Mouse (Mus musculus) forebrain, embryonic 14.5 days (tissue): ENCODE measurements at regions not wholly inside any gene's neighbourhood (a gene's known extent, or its start where the extent isn't known, plus 50 kb on each side); places are given as distances from the start of the nearest gene placed in this dataset.

Source experiments
- ATAC-seq: fragments of 200-750 bp; cut with Nextera tagmentation; 2 replicates; pipeline ENCODE4 v1.8.0; 2017; ENCODE audit warnings: mild to moderate bottlenecking, moderate library complexity
- DNase-seq: peaks from one replicate; pipeline ENCODE4 v3.0.0-alpha.2; 2015; ENCODE audit warnings: low spot score
- H3K27ac ChIP-seq: fragments of 300-500 bp; sonication (generic); 2 replicates; pipeline ENCODE4 v1.5.1; 2014; ENCODE audit warnings: low read depth, mild to moderate bottlenecking, control low read depth, low read length, moderate library complexity
- H3K27me3 ChIP-seq: fragments of 300-500 bp; sonication (generic); replicated peaks from 2 replicates; pipeline ENCODE4 v1.6.1; 2014; ENCODE audit warnings: low read length, control low read depth, mixed read lengths; ENCODE audit not compliant: control insufficient read depth, insufficient read depth
- H3K36me3 ChIP-seq: fragments of 300-500 bp; sonication (generic); 2 replicates; pipeline ENCODE4 v1.6.1; 2014; ENCODE audit warnings: low read length, control low read depth; ENCODE audit not compliant: control insufficient read depth, insufficient read depth
- H3K4me1 ChIP-seq: fragments of 300-500 bp; sonication (generic); 2 replicates; pipeline ENCODE4 v1.6.1; 2014; ENCODE audit warnings: antibody characterized with exemption, low read length, control low read depth; ENCODE audit not compliant: control insufficient read depth, insufficient read depth
- H3K4me2 ChIP-seq: fragments of 300-500 bp; sonication (generic); 2 replicates; pipeline ENCODE4 v1.6.1; 2014; ENCODE audit warnings: mild to moderate bottlenecking, control low read depth, low read length
- H3K4me3 ChIP-seq: fragments of 300-500 bp; sonication (generic); 2 replicates; pipeline ENCODE4 v1.5.1; 2014; ENCODE audit warnings: low read depth, low read length, control low read depth
- H3K9ac ChIP-seq: fragments of 300-500 bp; sonication (generic); 2 replicates; pipeline ENCODE4 v1.6.1; 2014; ENCODE audit warnings: mild to moderate bottlenecking, low read length, control low read depth, moderate library complexity
- H3K9me3 ChIP-seq: fragments of 300-500 bp; sonication (generic); replicated peaks from 2 replicates; pipeline ENCODE4 v1.6.1; 2016; ENCODE audit warnings: low read length, control low read depth, mixed read lengths; ENCODE audit not compliant: control insufficient read depth
- WGBS: fragments of 180-500 bp; shearing (Covaris S2); extraction: QIAGEN DNeasy Blood & Tissue Kit; methylation state at CpG from one replicate; pipeline ENCODE4 v1.1.7; 2014; 5-methylcytosine and 5-hydroxymethylcytosine counted together

DNA sequence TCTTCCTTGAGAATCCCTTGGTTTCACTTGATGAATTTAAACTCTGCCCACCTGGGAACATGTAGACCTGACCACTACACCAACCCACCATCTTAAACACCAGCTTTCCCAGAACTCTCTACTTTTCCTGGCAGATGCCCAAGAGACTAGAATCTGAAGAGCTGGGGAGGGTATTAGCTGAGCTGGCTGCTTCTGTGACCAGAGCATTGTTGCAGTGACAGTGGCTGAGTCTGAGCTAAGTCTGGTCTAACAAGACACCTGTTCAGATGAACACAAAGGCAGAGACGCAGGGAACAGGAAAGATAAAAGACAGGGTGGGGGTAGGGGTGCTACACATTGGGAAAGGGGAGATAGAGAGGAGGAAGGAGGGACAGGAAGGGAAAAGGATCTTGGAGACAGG lies 258.9 kb upstream of the Hs6st1 start:
- H3K4me3 ChIP-seq: no peak overlapping the region
- no peaks in the 10 kb centered on the region for H3K9me3 ChIP-seq
- no peaks in the 10 kb centered on the region for H3K27me3 ChIP-seq
- DNase-seq (peak; percentile 12), ATAC-seq (no peak)
- H3K4me1 ChIP-seq: no peaks in the 10 kb centered on the region
- no peak overlapping the region for H3K4me2 ChIP-seq
- no peak overlapping the region for H3K9ac ChIP-seq
- 39% methylated on average over 1 of the region's 1 CpGs for WGBS
- H3K36me3 ChIP-seq: no peaks in the 10 kb centered on the region
- no peak overlapping the region for H3K27ac ChIP-seq

DNA sequence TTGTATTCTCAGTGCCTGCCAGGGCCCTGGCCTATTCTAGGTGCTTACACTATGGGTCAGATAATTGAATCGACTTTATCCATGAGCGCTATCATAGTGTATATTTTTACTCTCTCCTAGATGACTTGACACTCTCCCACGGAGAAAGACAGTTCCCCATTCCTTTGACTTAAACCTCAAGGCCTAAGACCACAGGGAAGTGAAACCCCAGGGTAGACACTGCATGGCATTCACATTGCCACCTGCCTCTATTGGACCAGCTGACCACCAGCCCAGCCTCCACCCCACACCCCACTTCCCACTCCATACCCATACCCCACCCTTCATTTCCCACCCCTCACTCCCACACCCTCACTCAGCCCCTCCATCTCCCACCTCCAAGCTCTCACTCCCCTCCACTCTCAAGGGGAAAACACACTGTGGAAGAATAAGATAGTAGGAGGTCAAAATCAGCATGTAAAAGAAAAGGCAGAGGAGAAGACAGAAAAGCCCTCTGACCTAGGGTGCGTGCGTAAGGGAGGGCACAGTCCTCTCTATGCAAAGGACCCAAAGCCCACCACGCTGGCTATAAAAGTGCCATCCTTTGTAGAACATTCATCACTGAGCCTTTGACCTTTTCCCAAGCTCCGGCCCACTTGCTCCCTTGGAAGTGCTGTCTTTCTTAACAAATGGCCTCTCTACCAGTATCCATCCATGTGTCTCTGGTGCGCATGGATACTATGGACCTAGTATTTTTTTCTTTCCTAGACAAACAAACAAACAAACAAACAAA lies 257.4 kb upstream of the Hs6st1 start:
- no peaks in the 10 kb centered on the region for H3K27me3 ChIP-seq
- no peaks in the 10 kb centered on the region for H3K9me3 ChIP-seq
- H3K4me1 ChIP-seq: no peaks in the 10 kb centered on the region
- WGBS: 95% methylated on average over 8 of the region's 8 CpGs
- no peak overlapping the region for H3K9ac ChIP-seq
- H3K27ac ChIP-seq: no peak overlapping the region
- no peak for ATAC-seq
- H3K36me3 ChIP-seq: no peaks in the 10 kb centered on the region
- no peak for DNase-seq
- no peak overlapping the region for H3K4me2 ChIP-seq
- no peak overlapping the region for H3K4me3 ChIP-seq

DNA sequence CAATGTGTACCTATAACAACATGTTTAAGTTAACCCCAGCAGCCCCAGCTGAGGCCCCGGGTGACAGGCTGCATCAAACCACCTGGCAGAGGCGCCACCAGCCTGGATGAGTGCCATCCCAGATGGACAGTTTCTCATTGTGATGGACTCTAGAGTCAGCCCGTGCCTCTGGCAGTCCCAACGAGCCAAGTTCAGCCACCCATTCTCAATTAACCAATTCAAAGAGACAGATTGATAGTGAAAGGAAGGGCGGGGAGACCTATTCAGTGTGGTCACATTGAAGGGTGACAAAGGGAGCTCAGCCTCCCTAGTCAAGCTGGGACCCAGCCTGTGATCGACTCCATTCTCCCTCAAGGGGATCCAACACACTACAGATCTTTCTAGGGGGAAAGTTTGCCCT lies 256.8 kb upstream of the Hs6st1 start:
- Histone ChIP-seq H3K4me3 (no peak overlapping the region), H3K4me1 (no peaks in the 10 kb centered on the region), H3K9me3 (no peaks in the 10 kb centered on the region), H3K4me2 (no peak overlapping the region), H3K36me3 (no peaks in the 10 kb centered on the region), H3K9ac (no peak overlapping the region), H3K27me3 (no peaks in the 10 kb centered on the region), H3K27ac (no peak overlapping the region)
- 39% methylated on average over 6 of the region's 6 CpGs for WGBS
- ATAC-seq (peak; percentile 55), DNase-seq (peak; percentile 44)

DNA sequence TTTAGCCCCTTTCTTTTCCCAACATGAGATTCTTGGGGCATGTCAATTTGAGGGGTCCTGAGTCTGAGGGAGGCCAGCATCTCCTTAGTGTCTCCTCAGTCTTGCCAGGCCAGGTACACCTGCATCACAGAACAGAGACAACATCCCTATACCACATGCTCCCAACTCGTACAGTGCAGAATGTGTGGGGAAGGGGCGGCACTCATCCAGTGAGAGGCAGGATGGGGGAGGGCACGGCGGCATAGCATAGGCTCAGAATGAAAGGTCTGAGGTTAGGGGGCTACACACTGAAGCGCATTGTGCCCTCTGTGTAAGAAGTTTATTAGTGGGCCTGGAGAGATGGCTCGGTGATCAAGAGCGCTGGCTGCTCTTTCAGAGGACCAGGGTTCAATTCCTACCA lies 256.4 kb upstream of the Hs6st1 start:
- Histone ChIP-seq H3K36me3 (no peaks in the 10 kb centered on the region), H3K27ac (no peak overlapping the region), H3K9ac (no peak overlapping the region), H3K9me3 (no peaks in the 10 kb centered on the region), H3K27me3 (no peaks in the 10 kb centered on the region), H3K4me2 (no peak overlapping the region), H3K4me3 (no peak overlapping the region), H3K4me1 (no peaks in the 10 kb centered on the region)
- DNase-seq (no peak), ATAC-seq (no peak)
- WGBS: 87% methylated on average over 7 of the region's 7 CpGs

DNA sequence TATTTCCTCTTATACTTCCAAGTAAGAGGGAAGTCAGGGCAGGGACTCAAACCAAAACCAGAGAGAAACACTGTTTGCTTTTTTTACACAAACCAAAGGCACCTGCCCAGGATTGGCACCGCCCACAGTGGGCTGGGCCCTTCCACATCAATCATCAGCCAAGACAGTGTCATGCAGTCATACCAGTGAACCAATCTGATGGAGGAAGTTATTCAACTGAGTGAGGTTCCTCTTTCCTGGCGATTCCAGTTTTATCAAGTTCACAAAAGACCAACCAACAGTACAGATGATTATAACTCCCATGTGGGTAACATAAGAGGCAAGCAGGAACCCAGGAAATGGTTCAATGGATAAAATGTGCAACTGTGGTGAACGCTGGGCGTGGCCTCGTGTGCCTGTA lies 254.6 kb upstream of the Hs6st1 start:
- Histone ChIP-seq H3K36me3 (no peaks in the 10 kb centered on the region), H3K9ac (no peak overlapping the region), H3K27ac (no peak overlapping the region), H3K4me1 (no peaks in the 10 kb centered on the region), H3K27me3 (no peaks in the 10 kb centered on the region), H3K4me2 (no peak overlapping the region), H3K4me3 (no peak overlapping the region), H3K9me3 (no peaks in the 10 kb centered on the region)
- ATAC-seq (no peak), DNase-seq (no peak)
- WGBS: 89% methylated on average over 5 of the region's 5 CpGs

DNA sequence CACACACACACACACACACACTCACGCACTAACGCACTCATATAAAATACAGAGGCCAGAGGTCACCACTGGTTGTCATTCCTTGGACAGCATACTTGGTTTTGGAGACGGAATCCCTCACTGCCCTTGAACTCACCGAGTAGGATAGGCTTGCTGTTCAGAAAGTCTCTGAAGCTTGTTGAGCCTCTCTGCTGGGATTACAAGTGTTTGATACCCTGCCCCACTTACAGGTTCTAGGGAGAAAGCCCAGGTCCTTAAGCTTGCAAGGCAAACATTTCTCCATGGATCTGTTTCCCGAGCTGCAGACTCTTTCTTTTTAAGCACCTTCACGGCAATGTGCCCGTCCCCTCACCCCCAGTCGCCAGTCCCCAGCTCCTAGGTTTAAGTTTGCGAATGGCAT lies 254.0 kb upstream of the Hs6st1 start:
- H3K4me1 ChIP-seq: no peaks in the 10 kb centered on the region
- no peak overlapping the region for H3K9ac ChIP-seq
- H3K27ac ChIP-seq: no peak overlapping the region
- no peak overlapping the region for H3K4me3 ChIP-seq
- H3K4me2 ChIP-seq: no peak overlapping the region
- H3K36me3 ChIP-seq: no peaks in the 10 kb centered on the region
- no peak for ATAC-seq
- DNase-seq: no peak
- H3K9me3 ChIP-seq: no peaks in the 10 kb centered on the region
- H3K27me3 ChIP-seq: no peaks in the 10 kb centered on the region
- WGBS: 90% methylated on average over 9 of the region's 9 CpGs

DNA sequence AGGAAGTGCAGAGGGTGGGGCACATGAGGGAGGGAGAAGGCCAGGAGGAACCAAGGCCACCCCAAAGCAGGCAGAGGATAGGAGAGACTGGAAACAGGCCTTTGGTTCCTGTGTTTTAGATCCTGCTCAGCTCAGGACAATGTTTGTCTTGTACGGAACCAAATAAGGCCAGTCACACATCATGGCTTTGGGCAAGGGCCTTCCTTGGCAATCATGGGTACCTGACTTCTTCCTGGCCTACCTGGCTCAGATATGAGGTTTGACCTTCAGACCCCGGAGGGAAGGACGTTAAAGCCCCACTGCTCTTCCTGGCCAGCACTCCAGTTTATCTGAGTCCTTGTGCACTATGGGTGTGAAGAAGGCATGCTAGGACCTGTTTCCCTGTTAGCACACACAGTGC lies 253.4 kb upstream of the Hs6st1 start:
- H3K27me3 ChIP-seq: no peaks in the 10 kb centered on the region
- 97% methylated on average over 3 of the region's 3 CpGs for WGBS
- no peaks in the 10 kb centered on the region for H3K9me3 ChIP-seq
- H3K4me1 ChIP-seq: no peaks in the 10 kb centered on the region
- H3K27ac ChIP-seq: no peak overlapping the region
- no peak overlapping the region for H3K4me2 ChIP-seq
- no peak overlapping the region for H3K9ac ChIP-seq
- DNase-seq (no peak), ATAC-seq (no peak)
- no peak overlapping the region for H3K4me3 ChIP-seq
- H3K36me3 ChIP-seq: no peaks in the 10 kb centered on the region

DNA sequence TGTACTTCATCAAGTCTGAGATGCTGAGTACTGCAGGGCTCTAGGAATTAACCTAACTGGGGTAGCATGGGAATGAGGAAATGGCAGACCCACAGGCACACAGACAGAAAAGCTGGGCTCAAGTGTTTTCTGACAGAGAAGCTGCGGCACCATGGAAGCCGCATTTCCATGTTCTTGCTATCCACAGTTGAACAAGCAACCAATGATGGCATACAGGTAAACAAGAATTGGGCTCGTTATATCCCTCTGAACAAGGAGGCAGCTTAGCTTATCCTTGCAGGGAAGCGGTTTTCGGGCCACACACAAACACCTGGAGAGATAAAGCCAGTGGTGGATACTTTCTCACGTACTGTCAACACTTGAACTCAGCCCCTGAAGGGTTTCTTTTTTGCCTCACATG lies 246.4 kb upstream of the Hs6st1 start:
- Histone ChIP-seq H3K4me3 (no peak overlapping the region), H3K4me2 (no peak overlapping the region), H3K9me3 (no peaks in the 10 kb centered on the region), H3K4me1 (0 out of 2 replicates have a peak, but pooled peaks cover 2% of the 10 kb centered on the region), H3K27ac (no peak overlapping the region), H3K9ac (no peak overlapping the region), H3K27me3 (no peaks in the 10 kb centered on the region), H3K36me3 (no peaks in the 10 kb centered on the region)
- DNase-seq (no peak), ATAC-seq (no peak)
- 90% methylated on average over 6 of the region's 6 CpGs for WGBS

DNA sequence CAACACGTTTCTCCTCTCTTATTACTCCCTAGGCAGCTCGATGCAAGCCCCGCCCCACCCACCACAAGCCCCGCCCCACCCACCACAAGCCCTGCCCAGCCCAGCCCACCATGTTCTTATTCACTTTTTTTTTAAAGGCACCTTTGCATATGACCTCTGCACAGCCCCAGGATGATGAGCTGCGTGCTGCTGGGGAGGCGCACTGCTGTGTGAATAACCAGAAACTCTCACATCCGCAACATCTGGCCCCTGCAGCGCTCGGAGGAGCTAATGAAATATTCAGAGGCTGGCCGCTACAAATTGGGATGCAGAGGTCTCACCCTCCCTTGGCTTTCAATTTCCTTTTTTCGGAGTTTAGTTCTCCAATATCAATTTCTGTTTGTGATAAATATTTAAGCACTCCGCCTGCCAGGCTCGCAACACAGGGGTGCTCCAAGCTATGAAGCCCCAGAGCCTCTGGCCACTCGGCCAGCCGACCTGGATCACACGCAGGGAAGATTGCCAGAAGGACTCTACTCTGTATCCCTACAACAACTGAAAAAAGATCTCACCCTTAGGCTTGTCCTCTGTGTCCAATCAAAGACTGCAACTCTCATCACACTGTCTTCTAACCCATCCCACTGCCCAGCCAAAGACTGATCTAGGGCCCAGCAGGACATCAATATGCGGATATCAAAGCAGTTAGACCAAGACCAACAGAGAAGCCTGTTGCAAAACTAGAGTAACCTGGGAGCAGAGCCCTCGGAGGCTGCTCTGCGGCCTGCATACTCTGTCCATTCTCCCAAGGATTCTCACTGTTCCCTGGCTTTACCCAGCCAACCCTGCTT lies 245.6 kb upstream of the Hs6st1 start:
- H3K4me2 ChIP-seq: no peak overlapping the region
- no peaks in the 10 kb centered on the region for H3K27me3 ChIP-seq
- H3K36me3 ChIP-seq: no peaks in the 10 kb centered on the region
- ATAC-seq: no peak
- no peak for DNase-seq
- no peak overlapping the region for H3K9ac ChIP-seq
- no peak overlapping the region for H3K4me3 ChIP-seq
- 63% methylated on average over 19 of the region's 19 CpGs for WGBS
- H3K9me3 ChIP-seq: no peaks in the 10 kb centered on the region
- 0 out of 2 replicates have a peak, but pooled peaks cover 2% of the 10 kb centered on the region for H3K4me1 ChIP-seq
- H3K27ac ChIP-seq: no peak overlapping the region
